Mouse (Mus musculus): Measurements from ENCODE around the gene Map3k14.

Gene Map3k14

GRCm38 (mm10) chr11:103213712-103214111, 53.6 kb downstream of the Map3k14 start:
- DNase-seq (ENCODE audit: low read depth, low spot score): no peak

GRCm38 (mm10) chr11:103210291-103210690, 57.0 kb downstream of the Map3k14 start:
- DNase-seq (ENCODE audit: low read depth, low spot score): no peak

- DNase-seq (ENCODE audit: low read depth, low spot score): no peak
These were observed 58.8 kb downstream of the Map3k14 start, which contains the start of gene 1700023F06Rik for GRCm38 (mm10) chr11:103208458-103208857. Gene 1700023F06Rik (minus strand): TSS chr11:103208558.

GRCm38 (mm10) chr11:103206203-103206602, 61.1 kb downstream of the Map3k14 start:
- DNase-seq (ENCODE audit: low read depth, low spot score): no peak

- DNase-seq (ENCODE audit: low read depth, low spot score): no peak
These were observed 64.9 kb downstream of the Map3k14 start for GRCm38 (mm10) chr11:103202376-103202775.

- DNase-seq (ENCODE audit: low read depth, low spot score): no peak
These were observed 65.6 kb downstream of the Map3k14 start for GRCm38 (mm10) chr11:103201664-103202063.

GRCm38 (mm10) chr11:103198911-103199803, 68.1 kb downstream of the Map3k14 start:
- DNase-seq (ENCODE audit: low read depth, low spot score): no peak

GRCm38 (mm10) chr11:103198339-103198738, 68.9 kb downstream of the Map3k14 start:
- DNase-seq (ENCODE audit: low read depth, low spot score): no peak

- DNase-seq (ENCODE audit: low read depth, low spot score): no peak
These were observed 69.9 kb downstream of the Map3k14 start for GRCm38 (mm10) chr11:103197340-103197739.

GRCm38 (mm10) chr11:103195656-103196055, 71.6 kb downstream of the Map3k14 start:
- no peak for DNase-seq (ENCODE audit: low read depth, low spot score)

GRCm38 (mm10) chr11:103195236-103195635, 72.0 kb downstream of the Map3k14 start:
- no peak for DNase-seq (ENCODE audit: low read depth, low spot score)

- DNase-seq (ENCODE audit: low read depth, low spot score): no peak
These were observed 73.5 kb downstream of the Map3k14 start for GRCm38 (mm10) chr11:103193825-103194168.

- DNase-seq (ENCODE audit: low read depth, low spot score): no peak
These were observed 74.1 kb downstream of the Map3k14 start for GRCm38 (mm10) chr11:103192956-103193824.

- DNase-seq (ENCODE audit: low read depth, low spot score): no peak
These were observed 74.9 kb downstream of the Map3k14 start for GRCm38 (mm10) chr11:103192230-103192955.

GRCm38 (mm10) chr11:103184891-103185290, 82.4 kb downstream of the Map3k14 start:
- DNase-seq (ENCODE audit: low read depth, low spot score): peak; percentile 23

GRCm38 (mm10) chr11:103181911-103182310, 85.4 kb downstream of the Map3k14 start:
- DNase-seq (ENCODE audit: low read depth, low spot score): no peak

GRCm38 (mm10) chr11:103181349-103181748, 85.9 kb downstream of the Map3k14 start:
- DNase-seq (ENCODE audit: low read depth, low spot score): no peak

- DNase-seq (ENCODE audit: low read depth, low spot score): no peak
These were observed 86.8 kb downstream of the Map3k14 start for GRCm38 (mm10) chr11:103180426-103180825.

- no peak for DNase-seq (ENCODE audit: low read depth, low spot score)
These were observed 88.5 kb downstream of the Map3k14 start for GRCm38 (mm10) chr11:103178748-103179147.

GRCm38 (mm10) chr11:103177815-103178485, 89.3 kb downstream of the Map3k14 start:
- no peak for DNase-seq (ENCODE audit: low read depth, low spot score)

- DNase-seq (ENCODE audit: low read depth, low spot score): no peak
These were observed 90.1 kb downstream of the Map3k14 start for GRCm38 (mm10) chr11:103177216-103177615.
